Mouse (Mus musculus) embryo, embryonic 11 days (tissue): Measurements from ENCODE around the gene Pltp.
A peak's percentile ranks its signal among the peaks of the same experiment; 100 is the strongest.

Experiments
- DNase-seq: peaks from one replicate; pipeline ENCODE4 v3.0.0-alpha.2; 2015

Pltp gene

GRCm38 (mm10) chr2:164835164-164835563 lies 22.3 kb downstream of the Pltp start:
- DNase-seq: no peak

GRCm38 (mm10) chr2:164834531-164834930 lies 23.0 kb downstream of the Pltp start:
- DNase-seq: no peak

GRCm38 (mm10) chr2:164833314-164833959 lies 24.1 kb downstream of the Pltp start, which contains the start of gene Neurl2:
Gene Neurl2 (minus strand): TSS chr2:164833456.
- DNase-seq: peak; percentile 94

DNA sequence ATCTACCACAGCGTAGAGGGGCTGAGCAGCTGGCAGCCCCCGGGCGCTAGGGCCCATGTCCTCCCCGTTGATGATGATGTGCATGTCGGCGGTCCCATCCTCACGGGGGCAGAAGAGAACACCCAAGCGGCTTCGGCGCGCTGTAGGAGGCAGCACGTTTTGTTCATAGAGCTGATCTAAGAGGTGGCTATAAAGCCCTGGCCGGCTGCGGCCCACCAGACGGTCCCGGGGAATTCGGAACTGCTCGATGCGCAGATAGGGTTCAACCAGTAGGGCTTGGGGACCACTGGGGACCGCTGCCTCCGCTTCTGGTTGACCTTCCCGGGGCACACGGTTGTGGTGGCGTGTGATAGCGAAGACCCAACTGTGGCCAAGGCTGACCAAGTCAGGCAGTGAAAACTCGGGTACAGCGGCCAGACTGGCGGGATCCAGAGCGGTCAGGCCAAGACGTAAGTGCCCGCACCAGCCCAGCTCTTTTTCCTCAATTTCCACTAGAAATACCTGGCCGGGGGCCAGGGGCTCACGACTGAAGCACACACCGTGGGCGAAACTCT lies 24.7 kb downstream of the Pltp start, which contains the start of gene Ctsa:
Gene Ctsa (plus strand): TSS at position 126 of the 554 bp plus-strand sequence.
- peak; percentile 83 for DNase-seq

DNA sequence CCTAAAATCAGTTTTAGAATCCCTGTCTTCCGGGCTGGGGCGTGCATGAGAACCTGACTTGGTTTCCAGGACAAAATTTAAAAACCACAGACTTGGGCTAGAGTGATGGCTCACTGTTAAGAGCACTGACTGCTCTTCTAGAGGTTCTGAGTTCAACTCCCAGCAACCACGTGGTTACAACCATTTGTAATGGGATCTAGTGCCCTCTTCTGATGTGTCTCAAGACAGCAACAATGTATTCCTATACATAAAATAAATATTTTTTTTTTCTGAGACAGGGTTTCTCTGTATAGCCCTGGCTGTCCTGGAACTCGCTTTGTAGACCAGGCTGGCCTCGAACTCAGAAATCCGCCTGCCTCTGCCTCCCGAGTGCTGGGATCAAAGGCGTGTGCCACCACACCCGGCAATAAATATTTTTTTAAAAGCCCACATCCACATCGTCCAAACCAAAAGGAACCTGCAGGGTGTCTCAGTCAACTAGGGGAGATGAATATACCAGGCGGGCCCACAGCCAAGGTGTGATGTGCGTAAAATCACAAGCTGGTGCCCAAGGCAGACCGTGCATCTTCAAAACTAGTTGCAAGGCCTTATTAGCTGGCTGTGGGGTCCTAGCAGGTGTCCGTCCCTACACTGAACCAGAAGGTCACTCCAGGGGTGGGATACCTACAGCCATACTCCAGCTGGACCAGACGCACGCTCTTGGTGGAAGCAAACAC lies 25.3 kb downstream of the Pltp start:
- no peak for DNase-seq

DNA sequence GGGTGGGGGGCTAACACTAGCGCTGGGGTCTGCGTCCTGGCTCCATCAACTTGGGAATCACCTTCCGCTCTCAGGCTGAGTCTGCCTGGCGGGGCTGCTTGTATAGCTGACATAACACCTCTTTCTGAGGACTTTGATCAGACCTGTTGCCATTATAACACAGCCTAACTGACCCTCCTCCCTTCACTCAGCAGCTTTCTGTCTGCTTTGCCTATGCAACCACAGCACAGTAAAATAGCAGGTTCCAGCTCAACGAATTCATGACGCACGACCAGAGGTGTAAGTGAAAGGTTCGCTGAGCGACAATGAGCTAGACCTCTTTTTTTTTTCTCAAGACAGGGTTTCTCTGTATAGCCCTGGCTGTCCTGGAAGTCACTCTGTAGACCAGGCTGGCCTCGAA lies 26.5 kb downstream of the Pltp start:
- DNase-seq: no peak

DNA sequence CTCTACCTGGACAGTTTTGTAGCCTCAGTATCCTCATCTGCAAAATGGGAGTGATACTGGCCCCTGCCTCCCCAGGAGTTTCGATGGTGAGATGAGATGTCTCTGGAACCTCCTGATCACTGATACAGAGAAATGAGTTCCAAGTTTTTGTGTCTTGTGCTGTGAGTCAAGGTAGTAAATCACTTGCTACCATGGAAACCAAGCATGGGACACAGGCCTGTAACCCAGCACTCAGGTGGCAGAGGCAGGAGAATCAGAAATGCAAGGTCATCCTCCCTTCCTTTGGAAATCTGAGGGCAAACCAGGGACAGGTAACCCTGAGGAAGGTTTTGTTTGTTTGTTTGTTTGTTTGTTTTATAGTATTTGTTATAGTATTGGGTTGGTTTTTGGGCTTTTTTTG lies 28.4 kb downstream of the Pltp start:
- DNase-seq: no peak

- no peak for DNase-seq
These were observed 29.1 kb downstream of the Pltp start, which contains the start of gene Spata25 for GRCm38 (mm10) chr2:164828437-164828836. Gene Spata25 (minus strand): TSS chr2:164828537.

GRCm38 (mm10) chr2:164827146-164827850 lies 30.2 kb downstream of the Pltp start:
- DNase-seq: no peak

- DNase-seq: no peak
These were observed 32.0 kb downstream of the Pltp start for GRCm38 (mm10) chr2:164825521-164825920.

- no peak for DNase-seq
These were observed 33.5 kb downstream of the Pltp start for GRCm38 (mm10) chr2:164823969-164824368.

DNA sequence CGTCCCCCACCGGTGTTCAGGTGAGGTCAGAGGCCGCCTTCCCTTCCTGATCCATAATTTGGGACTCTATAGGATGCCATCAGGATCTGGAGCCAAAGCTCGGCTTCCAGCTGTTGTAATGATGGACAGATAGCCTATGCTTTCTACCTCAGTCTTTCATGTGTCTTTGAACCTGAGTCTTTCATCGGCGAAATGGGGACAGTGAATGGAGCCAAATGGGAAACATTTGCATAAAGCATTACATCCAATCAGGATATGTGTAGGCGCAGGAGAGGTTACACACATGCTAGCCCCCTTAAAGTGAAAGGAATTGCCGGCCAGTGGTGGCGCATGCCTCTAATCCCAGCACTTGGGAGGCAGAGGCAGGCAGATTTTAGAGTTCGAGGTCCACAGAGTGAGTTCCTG lies 34.3 kb downstream of the Pltp start:
- DNase-seq: peak; percentile 62

- DNase-seq: peak; percentile 97
These were observed 34.8 kb downstream of the Pltp start, which contains the start of gene Zswim1 for GRCm38 (mm10) chr2:164822636-164823165. Gene Zswim1 (plus strand): TSS chr2:164822686.

- no peak for DNase-seq
These were observed 36.5 kb downstream of the Pltp start for GRCm38 (mm10) chr2:164821060-164821459.

GRCm38 (mm10) chr2:164817703-164818102 lies 39.8 kb downstream of the Pltp start:
- DNase-seq: peak; percentile 50

DNA sequence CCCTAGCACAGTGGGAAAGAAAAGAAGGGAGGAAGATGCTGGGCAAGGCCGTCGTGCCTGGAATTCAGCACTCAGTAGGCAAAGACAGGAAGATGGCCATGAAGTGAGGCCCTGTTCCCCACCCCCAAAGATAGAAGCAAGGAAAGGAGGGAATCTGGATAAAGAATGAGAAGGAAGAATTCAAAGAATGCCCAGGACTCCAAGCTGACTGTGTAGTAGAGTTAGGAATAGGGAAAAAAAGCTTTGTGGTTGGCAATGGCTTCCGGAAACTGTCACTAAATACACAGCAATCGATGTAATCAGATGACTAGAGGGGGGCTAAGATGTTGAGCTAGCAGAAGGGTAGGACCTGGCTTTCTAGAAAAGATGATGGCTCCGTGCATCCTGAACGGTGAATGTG lies 40.3 kb downstream of the Pltp start:
- no peak for DNase-seq

DNA sequence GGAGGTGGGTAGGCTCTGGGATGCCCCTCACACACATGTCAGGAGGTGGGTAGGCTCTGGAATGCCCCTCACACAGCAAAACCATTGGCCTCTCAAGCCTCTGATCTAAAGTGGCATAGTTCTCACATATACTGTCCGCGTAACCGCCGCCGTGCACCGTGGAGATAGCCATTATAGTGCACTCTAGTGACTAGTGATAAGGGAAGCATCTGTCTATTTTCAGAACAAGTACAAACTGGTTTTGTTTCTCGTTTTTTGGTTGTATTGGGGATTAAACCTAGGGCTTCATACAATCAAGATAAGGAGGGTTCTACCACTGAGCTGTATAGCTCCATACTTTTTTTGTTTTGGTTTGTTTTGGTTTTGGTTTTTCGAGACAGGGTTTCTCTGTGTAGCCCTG lies 41.7 kb downstream of the Pltp start:
- no peak for DNase-seq

GRCm38 (mm10) chr2:164815348-164815747 lies 42.2 kb downstream of the Pltp start:
- no peak for DNase-seq

DNA sequence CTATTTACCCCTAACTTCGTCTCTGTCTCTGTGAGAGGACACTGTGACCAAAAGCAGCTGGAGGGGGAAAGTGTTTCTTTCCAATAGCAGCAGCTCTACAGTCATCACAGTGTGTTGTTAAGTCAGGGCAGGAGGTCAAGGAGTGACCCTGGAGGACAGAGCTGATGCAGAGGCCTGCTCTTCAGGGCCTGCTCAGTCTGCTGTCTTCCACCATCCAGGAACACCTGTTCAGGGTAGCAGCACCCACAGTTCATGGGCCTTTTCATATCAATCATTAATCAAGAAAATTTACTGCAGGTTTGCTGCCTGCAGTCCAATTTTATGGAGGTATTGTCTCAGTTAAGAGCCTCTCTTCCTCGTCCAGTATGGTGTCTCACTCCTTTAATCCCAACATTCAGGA lies 44.0 kb downstream of the Pltp start:
- DNase-seq: no peak

DNA sequence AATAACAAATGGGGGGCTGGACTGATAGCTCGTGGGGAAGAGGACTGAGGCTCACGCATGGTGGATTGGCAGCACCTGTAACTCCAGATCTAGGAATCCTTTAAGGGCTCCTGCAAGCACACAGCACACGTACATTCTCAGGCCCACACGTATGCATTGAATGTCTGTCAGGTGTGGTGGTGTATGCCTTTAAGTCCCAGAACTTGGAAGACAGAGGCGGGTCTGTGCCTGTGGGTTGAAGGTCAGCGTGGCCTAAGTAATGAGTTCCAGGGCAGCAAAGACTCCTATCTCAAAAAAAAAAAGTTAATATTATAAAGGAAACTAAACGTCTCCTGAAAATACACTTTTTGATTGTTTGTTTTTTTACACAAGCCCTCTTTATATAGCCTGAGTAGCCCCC lies 50.9 kb downstream of the Pltp start:
- no peak for DNase-seq

- DNase-seq: no peak
These were observed 52.2 kb downstream of the Pltp start for GRCm38 (mm10) chr2:164805332-164805718.

GRCm38 (mm10) chr2:164804533-164805331 lies 52.8 kb downstream of the Pltp start, which contains the start of the genes Acot8 and Zswim3:
Gene Acot8 (minus strand): TSS chr2:164804882.
Gene Zswim3 (plus strand): TSS chr2:164805098.
- DNase-seq: peak; percentile 98
